Mouse (Mus musculus): ENCODE results near the gene Fgfr2. TPM values are rescaled to one million over a fixed set of nuclear protein-coding genes. Genes with fewer than 3 reads are reported as not detected.

The Fgfr2 gene
- polyA plus RNA-seq, 1 experiment from 2014 or later: 67.0 TPM

GRCm38 (mm10) chr7:130211411-130211810 lies 2911.7 kb downstream of the Fgfr2 start:
- 79% methylated on average over 5 of the region's 5 CpGs for WGBS
- no peak for ATAC-seq

GRCm38 (mm10) chr7:130208601-130209000 lies 2914.5 kb downstream of the Fgfr2 start:
- Histone ChIP-seq H3K4me3 (replicated peaks) (no peak overlapping the region), H3K27ac (no peak overlapping the region), H3K27me3 (replicated peaks) (no peaks in the 10 kb centered on the region), H3K4me1 (replicated peaks) (0 out of 2 replicates have a peak, but pooled peaks cover 10% of the 10 kb centered on the region), H3K9ac (no peak overlapping the region), H3K9me3 (no peaks in the 10 kb centered on the region), H3K4me2 (replicated peaks) (no peak overlapping the region), H3K36me3 (peaks cover 3% of the 10 kb centered on the region; the same call in 1 of the 2 replicates)
- 94% methylated on average over 4 of the region's 4 CpGs for WGBS
- no peak for ATAC-seq

More at GRCm38 (mm10) chr7:130211411-130211810, 2911.7 kb downstream of the Fgfr2 start:
- H3K27me3 ChIP-seq (replicated peaks): no peaks in the 10 kb centered on the region
- H3K4me1 ChIP-seq (replicated peaks): 0 out of 2 replicates have a peak, but pooled peaks cover 9% of the 10 kb centered on the region
- no peak overlapping the region for H3K9ac ChIP-seq
- no peak overlapping the region for H3K27ac ChIP-seq
- H3K4me2 ChIP-seq (replicated peaks): no peak overlapping the region
- no peak overlapping the region for H3K4me3 ChIP-seq (replicated peaks)
- H3K9me3 ChIP-seq: no peaks in the 10 kb centered on the region
- H3K36me3 ChIP-seq: peaks cover 6% of the 10 kb centered on the region; the same call in 1 of the 2 replicates

GRCm38 (mm10) chr7:130206181-130206582 lies 2917.0 kb downstream of the Fgfr2 start:
- no peaks in the 10 kb centered on the region for H3K27me3 ChIP-seq (replicated peaks)
- ATAC-seq: 0 out of 2 replicates have a peak, but pooled peaks have one; percentile 31
- WGBS: 36% methylated on average over 6 of the region's 6 CpGs
- no peak overlapping the region for H3K4me3 ChIP-seq (replicated peaks)
- H3K4me2 ChIP-seq (replicated peaks): no peak overlapping the region
- no peak overlapping the region for H3K9ac ChIP-seq
- 0 out of 2 replicates have a peak, but pooled peaks cover 3% of the 10 kb centered on the region for H3K36me3 ChIP-seq
- H3K27ac ChIP-seq: no peak overlapping the region
- 0 out of 2 replicates have a peak, but pooled peaks cover 10% of the 10 kb centered on the region for H3K4me1 ChIP-seq (replicated peaks)
- no peaks in the 10 kb centered on the region for H3K9me3 ChIP-seq

GRCm38 (mm10) chr7:130205140-130205539 lies 2918.0 kb downstream of the Fgfr2 start:
- Histone ChIP-seq H3K27me3 (replicated peaks) (no peaks in the 10 kb centered on the region), H3K4me1 (replicated peaks) (0 out of 2 replicates have a peak, but pooled peaks cover 10% of the 10 kb centered on the region), H3K27ac (no peak overlapping the region), H3K36me3 (0 out of 2 replicates have a peak, but pooled peaks cover 3% of the 10 kb centered on the region), H3K4me3 (replicated peaks) (no peak overlapping the region), H3K4me2 (replicated peaks) (no peak overlapping the region), H3K9ac (no peak overlapping the region), H3K9me3 (no peaks in the 10 kb centered on the region)
- WGBS: 84% methylated on average over 7 of the region's 7 CpGs
- ATAC-seq: no peak

GRCm38 (mm10) chr7:130201020-130201419 lies 2922.1 kb downstream of the Fgfr2 start:
- no peak for ATAC-seq
- WGBS: 64% methylated on average over 8 of the region's 8 CpGs

GRCm38 (mm10) chr7:130199951-130200350 lies 2923.2 kb downstream of the Fgfr2 start:
- ATAC-seq: no peak

More at GRCm38 (mm10) chr7:130201020-130201419, 2922.1 kb downstream of the Fgfr2 start:
- Histone ChIP-seq H3K9ac (no peak overlapping the region), H3K4me1 (replicated peaks) (0 out of 2 replicates have a peak, but pooled peaks cover under 1% of the 10 kb centered on the region), H3K36me3 (no peaks in the 10 kb centered on the region; the same call in 1 of the 2 replicates), H3K4me2 (replicated peaks) (no peak overlapping the region), H3K4me3 (replicated peaks) (no peak overlapping the region), H3K9me3 (no peaks in the 10 kb centered on the region), H3K27me3 (replicated peaks) (no peaks in the 10 kb centered on the region), H3K27ac (no peak overlapping the region)

GRCm38 (mm10) chr7:130199317-130199716 lies 2923.8 kb downstream of the Fgfr2 start:
- 60% methylated on average over 5 of the region's 5 CpGs for WGBS
- H3K4me2 ChIP-seq (replicated peaks): no peak overlapping the region
- H3K36me3 ChIP-seq: peaks cover 2% of the 10 kb centered on the region; the same call in 1 of the 2 replicates
- ATAC-seq: no peak
- no peak overlapping the region for H3K27ac ChIP-seq
- H3K4me3 ChIP-seq (replicated peaks): no peak overlapping the region
- no peaks in the 10 kb centered on the region for H3K27me3 ChIP-seq (replicated peaks)
- no peaks in the 10 kb centered on the region for H3K9me3 ChIP-seq
- H3K4me1 ChIP-seq (replicated peaks): no peaks in the 10 kb centered on the region
- H3K9ac ChIP-seq: no peak overlapping the region

More at GRCm38 (mm10) chr7:130199951-130200350, 2923.2 kb downstream of the Fgfr2 start:
- H3K4me1 ChIP-seq (replicated peaks): no peaks in the 10 kb centered on the region
- no peaks in the 10 kb centered on the region for H3K27me3 ChIP-seq (replicated peaks)
- H3K27ac ChIP-seq: no peak overlapping the region
- no peak overlapping the region for H3K9ac ChIP-seq
- no peaks in the 10 kb centered on the region for H3K9me3 ChIP-seq
- no peak overlapping the region for H3K4me3 ChIP-seq (replicated peaks)
- H3K4me2 ChIP-seq (replicated peaks): no peak overlapping the region
- WGBS: 85% methylated on average over 9 of the region's 9 CpGs
- peaks cover 2% of the 10 kb centered on the region; the same call in 1 of the 2 replicates for H3K36me3 ChIP-seq

- Histone ChIP-seq H3K36me3 (peaks cover 2% of the 10 kb centered on the region; the same call in 1 of the 2 replicates), H3K4me1 (replicated peaks) (peaks cover 22% of the 10 kb centered on the region), H3K4me3 (replicated peaks) (no peak overlapping the region), H3K4me2 (replicated peaks) (no peak overlapping the region), H3K27me3 (replicated peaks) (no peaks in the 10 kb centered on the region), H3K27ac (no peak overlapping the region), H3K9me3 (no peaks in the 10 kb centered on the region), H3K9ac (no peak overlapping the region)
- 51% methylated on average over 2 of the region's 2 CpGs for WGBS
- ATAC-seq: peak; percentile 76
Measured at GRCm38 (mm10) chr7:130195081-130195480, 2928.1 kb downstream of the Fgfr2 start.

- Histone ChIP-seq H3K9ac (no peak overlapping the region), H3K4me2 (replicated peaks) (0 out of 2 replicates have a peak overlapping the region, but pooled peaks have one; percentile 6), H3K4me3 (replicated peaks) (no peak overlapping the region), H3K9me3 (no peaks in the 10 kb centered on the region), H3K36me3 (peaks cover 7% of the 10 kb centered on the region), H3K27me3 (replicated peaks) (no peaks in the 10 kb centered on the region), H3K4me1 (replicated peaks) (peaks cover 25% of the 10 kb centered on the region), H3K27ac (0 out of 2 replicates have a peak overlapping the region, but pooled peaks have one; percentile 24)
- ATAC-seq: no peak
- 44% methylated on average over 15 of the region's 15 CpGs for WGBS
Measured at GRCm38 (mm10) chr7:130190329-130190975, 2932.7 kb downstream of the Fgfr2 start.

- no peak overlapping the region for H3K9ac ChIP-seq
- no peaks in the 10 kb centered on the region for H3K9me3 ChIP-seq
- H3K4me3 ChIP-seq (replicated peaks): no peak overlapping the region
- H3K4me1 ChIP-seq (replicated peaks): peaks cover 28% of the 10 kb centered on the region
- H3K27ac ChIP-seq: no peak overlapping the region
- ATAC-seq: no peak
- peaks cover 11% of the 10 kb centered on the region for H3K36me3 ChIP-seq
- no peaks in the 10 kb centered on the region for H3K27me3 ChIP-seq (replicated peaks)
- 71% methylated on average over 4 of the region's 4 CpGs for WGBS
- no peak overlapping the region for H3K4me2 ChIP-seq (replicated peaks)
Measured at GRCm38 (mm10) chr7:130189901-130190300, 2933.2 kb downstream of the Fgfr2 start.

GRCm38 (mm10) chr7:130188108-130188507 lies 2935.0 kb downstream of the Fgfr2 start:
- Histone ChIP-seq H3K9me3 (no peaks in the 10 kb centered on the region), H3K4me2 (replicated peaks) (no peak overlapping the region), H3K27me3 (replicated peaks) (no peaks in the 10 kb centered on the region), H3K4me1 (replicated peaks) (peaks cover 28% of the 10 kb centered on the region), H3K4me3 (replicated peaks) (no peak overlapping the region), H3K9ac (no peak overlapping the region), H3K36me3 (peaks cover 14% of the 10 kb centered on the region), H3K27ac (no peak overlapping the region)
- no peak for ATAC-seq
- 87% methylated on average over 2 of the region's 2 CpGs for WGBS

GRCm38 (mm10) chr7:130184864-130185263 lies 2938.3 kb downstream of the Fgfr2 start:
- Histone ChIP-seq H3K9me3 (no peaks in the 10 kb centered on the region), H3K4me1 (replicated peaks) (0 out of 2 replicates have a peak, but pooled peaks cover 9% of the 10 kb centered on the region), H3K9ac (no peak overlapping the region), H3K4me2 (replicated peaks) (no peak overlapping the region), H3K36me3 (peaks cover 24% of the 10 kb centered on the region), H3K27me3 (replicated peaks) (no peaks in the 10 kb centered on the region), H3K27ac (no peak overlapping the region), H3K4me3 (replicated peaks) (no peak overlapping the region)
- ATAC-seq: peak; percentile 34; the same call in 1 of the 2 replicates
- 70% methylated on average over 5 of the region's 5 CpGs for WGBS
